ENCODE assay signal across 9 mouse cellular contexts in the genomic region with DNA sequence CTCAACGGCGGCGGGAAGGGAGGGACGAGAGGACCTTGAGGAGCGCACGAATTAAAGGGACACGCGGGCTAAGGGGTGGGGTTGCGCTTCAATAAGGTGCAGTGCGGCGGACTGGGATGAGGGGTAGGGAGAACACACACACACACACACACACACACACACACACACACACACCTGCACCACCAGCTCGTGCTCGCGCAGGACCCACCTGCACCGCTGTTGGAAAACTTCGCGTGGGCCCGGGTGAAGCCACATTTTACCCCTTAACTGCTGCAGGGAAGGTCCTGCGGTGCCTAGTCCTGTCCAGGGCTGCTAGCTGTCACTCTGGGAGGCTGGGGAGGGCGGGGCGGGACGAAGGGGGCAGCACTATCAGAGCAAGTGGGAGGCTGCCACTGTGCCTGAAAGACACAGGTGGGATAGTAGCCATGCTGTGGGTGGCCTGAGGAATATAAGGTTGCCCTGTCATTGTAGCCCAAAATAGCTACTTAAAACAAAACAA. TPM values are rescaled to one million over a fixed set of nuclear protein-coding genes. Genes with fewer than 3 reads are reported as not detected.
DNase-seq lines count a peak whose midpoint lies in the region; ATAC-seq and TF ChIP-seq lines count a peak whose summit lies in the region.
"Had no signal": no experiment of that assay in that cellular context is flagged by ENCODE, and none has a peak within 500 bp of the region (broad histone marks: within the 10 kb centered on the region; RNA-seq: fewer than 3 reads in every experiment).

Gene Ube2e2, minus strand, starts transcription at position 321 of the 499 bp plus-strand sequence.

- peak within 1 kb of the TSS; percentile 85 for H3K9ac ChIP-seq in embryonic facial prominence, embryonic 14.5 days (ENCODE audit: low read depth, low read length)
- H3K9ac ChIP-seq in hindbrain, embryonic 13.5 days: peak within 1 kb of the TSS; percentile 86
- peak within 1 kb of the TSS; percentile 69 for H3K9ac ChIP-seq in liver, embryonic 13.5 days

- DNase-seq in frontal cortex, postnatal 10 days (ENCODE audit: low spot score in 2 of 2): no peak
- DNase-seq in embryonic facial prominence, embryonic 14.5 days (ENCODE audit: low spot score): no peak
- no peak for DNase-seq in liver, embryonic 13.5 days
- DNase-seq in B cell, adult 2 months: no peak
- no peak for DNase-seq in thymus, adult 18-20 months

- peak within 1 kb of the TSS; percentile 14 for H3ac ChIP-seq in C2C12 (ENCODE audit: control insufficient read depth, insufficient read length, low read depth)

- peak within 1 kb of the TSS; percentile 60 for H3K4me3 ChIP-seq in C2C12 (ENCODE audit: insufficient read depth, poor library complexity, severe bottlenecking)
- H3K4me3 ChIP-seq in embryonic facial prominence, embryonic 14.5 days (ENCODE audit: low read depth, low read length): peak within 1 kb of the TSS; percentile 70
- peak within 1 kb of the TSS; percentile 63 for H3K4me3 ChIP-seq in hindbrain, embryonic 13.5 days
- H3K4me3 ChIP-seq in liver, embryonic 13.5 days (replicated peaks): peak within 1 kb of the TSS; percentile 63

- H3K27me3 ChIP-seq in C2C12 (ENCODE audit: control insufficient read depth, insufficient read depth, insufficient read length): no peaks in the 10 kb centered on the region
- no peaks in the 10 kb centered on the region for H3K27me3 ChIP-seq in embryonic facial prominence, embryonic 14.5 days (replicated peaks; ENCODE audit: control insufficient read depth, insufficient read depth, low read length)
- H3K27me3 ChIP-seq in hindbrain, embryonic 13.5 days: no peaks in the 10 kb centered on the region
- peaks cover 4% of the 10 kb centered on the region for H3K27me3 ChIP-seq in liver, embryonic 13.5 days
- H3K27me3 ChIP-seq: CH12.LX had no signal

- no peaks in the 10 kb centered on the region for H3K36me3 ChIP-seq in C2C12 (ENCODE audit: control insufficient read depth, insufficient read depth)
- no peaks in the 10 kb centered on the region for H3K36me3 ChIP-seq in embryonic facial prominence, embryonic 14.5 days (ENCODE audit: control insufficient read depth, insufficient read depth, low read length)
- no peaks in the 10 kb centered on the region for H3K36me3 ChIP-seq in hindbrain, embryonic 13.5 days
- H3K36me3 ChIP-seq in liver, embryonic 13.5 days: no peaks in the 10 kb centered on the region

- no peaks in the 10 kb centered on the region for H3K9me3 ChIP-seq in embryonic facial prominence, embryonic 14.5 days (ENCODE audit: control insufficient read depth, low read length)
- H3K9me3 ChIP-seq in hindbrain, embryonic 13.5 days: no peaks in the 10 kb centered on the region
- no peaks in the 10 kb centered on the region for H3K9me3 ChIP-seq in liver, embryonic 13.5 days (replicated peaks)

- no peak for TF ChIP-seq CTCF in C2C12 (IDR thresholded peaks at IDR 0.05; ENCODE audit: control insufficient read depth, insufficient read depth, insufficient read length)

- under 1% methylated on average over 15 of the region's 22 CpGs for WGBS in embryonic facial prominence, embryonic 14.5 days
- WGBS in hindbrain, embryonic 13.5 days: 0% methylated on average over 20 of the region's 22 CpGs
- 2% methylated on average over 22 of the region's 22 CpGs for WGBS in liver, embryonic 13.5 days (ENCODE audit: insufficient replicate concordance)

- H3K79me2 ChIP-seq in C2C12 (ENCODE audit: control insufficient read depth, insufficient read depth): peaks cover 14% of the 10 kb centered on the region

- ATAC-seq in frontal cortex, adult (ENCODE audit: low TSS enrichment): peak; percentile 45
- ATAC-seq in embryonic facial prominence, embryonic 14.5 days (ENCODE audit: low read depth): peak; percentile 39
- ATAC-seq in hindbrain, embryonic 13.5 days (ENCODE audit: low FRiP score): peak; percentile 78
- peak; percentile 76 for ATAC-seq in liver, embryonic 13.5 days (ENCODE audit: low read depth)

- peak within 1 kb of the TSS; percentile 73 for H3K4me2 ChIP-seq in embryonic facial prominence, embryonic 14.5 days (ENCODE audit: low read depth, low read length)
- peak within 1 kb of the TSS; percentile 71 for H3K4me2 ChIP-seq in hindbrain, embryonic 13.5 days
- peak within 1 kb of the TSS; percentile 72 for H3K4me2 ChIP-seq in liver, embryonic 13.5 days

- H3K27ac ChIP-seq in embryonic facial prominence, embryonic 14.5 days (replicated peaks; ENCODE audit: low read depth, low read length): peak within 1 kb of the TSS; percentile 85
- peak within 1 kb of the TSS; percentile 81 for H3K27ac ChIP-seq in hindbrain, embryonic 13.5 days
- H3K27ac ChIP-seq in liver, embryonic 13.5 days: no peak within 1 kb of the TSS

- H3K4me1 ChIP-seq in embryonic facial prominence, embryonic 14.5 days (ENCODE audit: control insufficient read depth, insufficient read depth, low read length): no peaks in the 10 kb centered on the region
- H3K4me1 ChIP-seq in hindbrain, embryonic 13.5 days (replicated peaks): peaks cover 14% of the 10 kb centered on the region
- H3K4me1 ChIP-seq in liver, embryonic 13.5 days (replicated peaks): no peaks in the 10 kb centered on the region

- peaks cover 9% of the 10 kb centered on the region for H3K79me3 ChIP-seq in C2C12 (ENCODE audit: low read depth)

TF ChIP-seq in C2C12, 6 proteins besides CTCF, POLR2A, EP300 and RAD21:
- no peak for TF ChIP-seq MYOD1 (IDR thresholded peaks at IDR 0.05; ENCODE audit: control insufficient read depth, insufficient read length, low read depth)
- no peak for TF ChIP-seq FOSL1 (IDR thresholded peaks at IDR 0.05; ENCODE audit: insufficient read depth, low read length, poor library complexity, severe bottlenecking)
- no peak for TF ChIP-seq MYOG (IDR thresholded peaks at IDR 0.05; ENCODE audit: control insufficient read depth, extremely low read depth, insufficient read length)
- TF ChIP-seq MAX (IDR thresholded peaks at IDR 0.05): no peak
- TF ChIP-seq USF1 (IDR thresholded peaks at IDR 0.05; ENCODE audit: low read depth): no peak
- no peak for TF ChIP-seq CEBPB (IDR thresholded peaks at IDR 0.05; ENCODE audit: low read depth)

RNA-seq across cellular contexts. Expression of gene Ube2e2, which starts in this region (rescaled TPM):
- 26.1 TPM for polyA plus RNA-seq in C2C12 (2012; fragmentation: generic; extraction: Trizol)
- 72.8 and 76.6 TPM in 2 replicates for polyA plus RNA-seq in embryonic facial prominence, embryonic 14.5 days (2014; fragmentation: Nextera tagmentation; extraction: Ambion mirVana)
- polyA plus RNA-seq in hindbrain, embryonic 13.5 days (2015; fragmentation: Nextera tagmentation; extraction: Ambion mirVana): 112 and 121 TPM in 2 replicates
- polyA plus RNA-seq in liver, embryonic 13.5 days (2015; fragmentation: Nextera tagmentation; extraction: Ambion mirVana): 6.5 and 6.7 TPM in 2 replicates
